Mouse (Mus musculus) spleen, postnatal 4 days (tissue): ENCODE data around the gene Mrpl18.
"Not testable (repeated sequence)": the region's sequence is repeated elsewhere in the genome, so short reads cannot be mapped to it uniquely, and the experiment has no call there.

Experiments used
- DNase-seq, 2 experiments: peaks; one replicate each; pipeline ENCODE4 v3.0.0; 2022; ENCODE audit warnings: low spot score in 2 of 2

Mrpl18 gene

DNA sequence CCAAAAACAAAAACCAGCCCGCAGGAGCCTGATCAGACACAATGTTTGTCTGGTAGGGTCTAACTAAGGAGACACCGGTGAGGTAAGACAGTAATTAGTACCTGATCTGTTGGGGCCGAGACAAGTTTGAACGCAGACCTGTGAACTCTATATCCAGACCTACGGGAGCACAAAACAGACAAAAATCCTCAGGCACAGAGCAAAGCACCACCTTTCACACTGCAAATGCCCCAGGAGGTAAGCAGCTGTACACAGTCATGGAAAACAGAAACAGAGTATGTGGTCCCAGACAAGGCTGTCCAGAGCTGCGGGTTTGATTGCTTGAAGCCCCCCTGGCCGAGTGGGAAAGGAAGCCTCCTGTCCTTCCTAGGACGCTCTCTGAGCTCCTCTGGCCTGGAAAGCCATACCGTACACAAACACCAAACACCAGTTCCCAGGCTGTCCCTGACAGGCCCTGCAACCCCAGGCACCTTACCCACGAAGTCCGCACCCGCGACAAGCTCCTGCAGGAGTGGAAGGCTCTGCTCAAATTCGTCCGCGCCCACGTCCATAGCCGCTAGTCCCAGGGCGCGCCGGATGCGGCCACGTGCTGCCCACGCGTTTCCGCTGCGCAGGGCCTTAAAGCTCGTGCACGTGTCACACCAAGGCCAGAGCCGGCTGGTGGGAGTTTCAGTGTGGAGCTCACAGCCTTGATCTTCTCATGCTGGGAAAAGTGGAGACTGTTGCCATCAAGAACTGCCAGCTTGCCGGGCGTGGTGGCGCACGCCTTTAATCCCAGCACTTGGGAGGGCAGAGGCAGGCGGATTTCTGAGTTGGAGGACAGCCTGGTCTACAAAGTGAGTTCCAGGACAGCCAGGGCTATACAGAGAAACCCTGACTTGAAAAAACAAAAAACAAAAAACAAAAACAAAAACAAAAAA lies 6.5 kb downstream of the Mrpl18 start, which contains the start of gene Pnldc1:
Gene Pnldc1, minus strand, starts transcription at position 870 of the 920 bp plus-strand sequence.
- no peak for DNase-seq

DNA sequence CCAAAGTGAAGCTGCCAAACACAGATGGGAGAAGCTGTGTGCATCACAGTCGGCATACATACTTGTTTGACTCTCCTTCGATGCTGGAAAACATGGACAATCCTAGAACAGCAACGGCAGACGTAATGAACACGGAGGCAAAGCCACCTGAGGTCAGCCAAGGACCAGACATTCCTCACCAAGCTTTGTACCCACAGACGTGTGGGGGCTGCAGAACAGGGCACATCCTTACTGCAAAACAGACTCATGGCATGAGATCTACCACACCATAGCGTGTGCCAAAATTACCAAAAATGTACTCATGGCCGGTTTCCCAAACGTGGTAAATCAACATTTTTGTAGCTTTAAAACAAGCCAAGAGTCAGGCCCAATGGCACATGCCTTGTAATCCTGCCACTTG lies 9.7 kb downstream of the Mrpl18 start:
- DNase-seq: no peak

DNA sequence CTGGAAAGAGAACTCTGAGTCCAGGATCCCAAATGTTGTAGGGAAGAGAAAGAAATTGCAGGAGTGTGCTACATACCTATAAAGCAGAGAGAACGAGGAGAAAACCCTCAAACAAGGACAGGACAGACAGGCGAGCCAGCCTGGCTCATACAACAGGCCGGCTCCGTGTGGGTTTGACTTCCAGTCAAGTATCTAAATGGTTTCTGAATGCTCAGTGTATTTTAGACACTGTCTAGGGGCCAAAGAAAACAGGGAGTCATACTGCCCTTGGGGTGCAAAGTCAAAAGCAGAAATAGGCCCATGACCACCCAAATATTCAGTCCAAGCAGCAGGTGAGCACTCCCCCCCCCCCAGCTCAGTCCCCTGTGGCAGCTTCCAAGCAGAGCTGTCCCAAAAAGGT lies 10.3 kb downstream of the Mrpl18 start:
- no peak for DNase-seq

DNA sequence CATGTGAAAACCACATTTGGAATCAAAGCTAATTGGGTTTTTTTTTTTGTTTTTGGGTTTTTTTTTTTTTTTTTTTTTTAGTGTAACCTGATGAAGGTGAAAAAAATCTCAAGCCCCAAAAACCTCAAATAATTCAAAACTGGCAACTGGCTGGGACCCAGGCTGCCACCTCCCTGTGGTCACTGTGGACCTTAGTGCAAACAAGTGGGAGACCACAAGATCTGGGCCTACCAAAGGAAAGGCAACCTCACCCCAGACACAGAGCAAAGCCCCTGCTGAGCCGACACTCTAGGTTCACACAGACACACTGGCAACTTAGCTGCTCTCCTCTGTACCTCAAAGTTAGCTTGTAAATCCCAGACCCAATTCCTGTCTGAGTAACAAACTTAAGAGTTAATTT lies 11.8 kb downstream of the Mrpl18 start:
- no peak for DNase-seq

DNA sequence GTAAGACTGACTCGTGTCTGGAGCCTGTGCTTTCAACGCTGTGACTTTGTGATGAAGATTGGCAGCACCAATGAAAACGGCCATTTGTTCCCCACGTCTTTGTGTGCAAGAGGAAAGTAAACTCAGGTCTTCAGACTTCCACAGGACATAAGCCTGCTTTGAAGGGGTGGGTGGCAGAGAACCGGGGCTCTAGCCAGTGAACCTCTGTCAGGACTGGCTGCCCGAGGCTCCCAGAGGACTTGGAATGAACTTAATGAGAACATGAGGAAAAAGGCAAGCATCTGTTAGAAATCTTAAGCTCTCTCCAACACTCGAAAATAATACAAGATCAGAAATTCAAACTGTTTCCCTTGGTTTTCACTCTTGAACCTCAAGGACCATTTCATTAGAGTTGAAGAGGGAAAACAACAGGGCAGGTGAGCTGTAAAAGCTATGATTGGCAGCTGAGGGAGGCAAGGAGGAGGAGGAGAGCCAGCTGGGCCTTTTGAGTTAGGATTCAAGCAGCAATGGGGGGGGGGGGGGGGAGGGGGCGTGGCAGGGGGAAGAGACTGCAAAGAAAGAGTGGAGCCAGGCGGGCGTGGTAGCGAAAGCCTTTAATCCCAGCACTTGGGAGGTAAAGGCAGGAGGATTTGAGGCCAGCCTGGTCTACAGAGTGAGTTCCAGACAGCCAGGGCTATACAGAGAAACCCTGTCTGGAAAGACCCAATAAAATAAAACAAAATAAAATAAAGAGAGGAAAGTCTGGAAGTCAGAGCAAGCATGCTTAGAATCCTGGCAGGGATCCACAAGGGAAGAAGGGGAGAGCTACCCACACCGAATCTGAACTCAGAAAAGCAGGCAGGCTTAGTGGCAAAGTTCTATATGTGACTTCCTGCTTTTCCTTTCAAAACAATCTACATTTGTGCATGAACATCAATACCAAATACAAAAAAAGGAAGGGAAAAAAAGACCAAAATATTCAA lies 12.5 kb downstream of the Mrpl18 start:
- DNase-seq: no peak

DNA sequence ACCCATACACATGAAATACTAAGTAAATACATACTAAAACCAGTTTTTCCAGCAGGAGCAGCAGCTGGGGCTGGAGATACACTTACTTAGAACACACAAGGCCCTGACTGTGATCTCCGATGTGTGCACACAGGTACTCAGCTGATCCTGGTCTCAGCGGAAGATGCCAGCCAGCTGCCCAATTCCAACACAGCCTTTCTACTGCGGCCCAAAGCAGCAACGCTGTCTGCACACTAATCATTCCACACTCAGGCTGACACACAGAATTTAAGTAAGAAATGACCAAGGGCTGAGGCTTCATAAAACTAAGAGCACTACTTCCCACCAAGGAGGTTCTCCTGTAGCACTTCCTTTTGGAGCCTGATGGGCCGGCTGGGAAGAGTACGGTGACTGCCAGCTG lies 13.9 kb downstream of the Mrpl18 start:
- DNase-seq: no peak

DNA sequence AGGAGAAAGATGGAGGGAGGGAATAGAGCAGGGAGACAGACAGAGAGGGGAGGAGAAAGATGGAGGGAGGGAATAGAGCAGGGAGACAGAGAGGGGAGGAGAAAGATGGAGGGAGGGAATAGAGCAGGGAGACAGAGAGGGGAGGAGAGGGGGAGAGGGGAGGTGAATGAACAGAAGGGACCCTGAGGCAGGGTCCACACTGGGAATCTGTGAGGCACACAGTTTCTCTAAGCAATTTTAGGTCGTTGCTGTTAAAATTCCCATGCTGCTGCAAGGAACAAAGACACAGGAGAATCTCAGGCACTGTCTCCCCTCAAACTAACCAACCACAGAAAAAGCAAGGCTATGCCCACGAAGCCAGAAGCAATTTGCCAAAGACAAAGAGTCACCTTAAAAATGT lies 17.5 kb downstream of the Mrpl18 start:
- DNase-seq: not testable (repeated sequence)

DNA sequence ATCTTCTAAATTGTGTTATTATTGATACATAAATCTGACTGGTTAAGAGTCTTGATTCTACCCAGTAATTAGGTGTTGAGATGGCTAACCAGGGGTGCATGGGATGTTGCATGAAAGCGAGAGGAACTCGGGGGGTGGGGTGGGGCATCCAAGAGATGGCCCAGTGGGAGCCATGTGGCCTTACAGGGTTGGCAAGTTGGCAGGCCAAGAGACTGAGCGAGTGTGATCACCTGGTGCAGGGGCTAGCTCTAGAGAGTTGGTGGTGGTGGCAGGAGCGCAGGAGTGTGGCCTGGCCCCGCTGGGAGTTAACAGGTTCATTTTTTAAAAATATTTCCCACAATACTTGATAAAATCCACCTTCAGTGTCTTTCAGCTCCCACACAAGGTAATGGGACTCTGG lies 18.5 kb downstream of the Mrpl18 start:
- no peak for DNase-seq

DNA sequence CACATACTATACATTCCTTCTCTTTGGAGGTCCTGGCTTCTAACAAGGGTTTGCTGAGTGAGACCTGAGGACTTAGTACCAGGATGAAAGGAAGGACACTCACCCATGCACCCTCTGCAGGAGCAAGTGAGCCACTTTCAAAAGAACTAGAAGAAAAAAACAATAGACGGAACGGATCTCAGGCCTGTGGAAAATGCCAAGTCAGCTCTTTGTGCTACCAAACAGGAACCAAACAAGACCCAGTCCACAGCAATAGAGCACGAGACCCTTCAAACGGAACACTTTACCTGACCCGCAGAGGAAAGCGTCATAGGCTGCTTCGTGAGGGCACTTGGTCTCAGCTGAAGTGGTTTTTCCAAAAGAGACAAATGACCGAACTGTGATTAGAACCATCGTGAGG lies 24.1 kb downstream of the Mrpl18 start:
- DNase-seq: no peak

DNA sequence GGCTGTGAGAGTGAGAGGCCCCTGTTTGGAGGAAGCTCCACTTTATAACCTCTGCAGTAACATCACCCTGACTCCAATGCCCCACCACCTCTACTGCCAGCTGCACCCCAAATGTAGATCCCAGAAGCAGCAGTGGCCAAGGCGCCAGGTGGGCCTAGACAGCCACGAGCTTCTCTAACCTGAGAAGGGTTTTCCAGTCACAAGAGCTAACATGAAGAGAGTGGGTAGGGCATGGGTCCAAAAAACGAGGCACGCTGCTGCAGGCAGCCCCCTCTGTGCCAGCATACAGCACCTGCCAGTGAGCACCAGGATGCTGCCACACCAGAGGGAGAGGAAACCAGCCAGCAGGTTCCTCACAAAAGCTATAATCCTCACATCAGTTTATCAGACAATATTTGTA lies 25.1 kb downstream of the Mrpl18 start:
- DNase-seq: no peak

DNA sequence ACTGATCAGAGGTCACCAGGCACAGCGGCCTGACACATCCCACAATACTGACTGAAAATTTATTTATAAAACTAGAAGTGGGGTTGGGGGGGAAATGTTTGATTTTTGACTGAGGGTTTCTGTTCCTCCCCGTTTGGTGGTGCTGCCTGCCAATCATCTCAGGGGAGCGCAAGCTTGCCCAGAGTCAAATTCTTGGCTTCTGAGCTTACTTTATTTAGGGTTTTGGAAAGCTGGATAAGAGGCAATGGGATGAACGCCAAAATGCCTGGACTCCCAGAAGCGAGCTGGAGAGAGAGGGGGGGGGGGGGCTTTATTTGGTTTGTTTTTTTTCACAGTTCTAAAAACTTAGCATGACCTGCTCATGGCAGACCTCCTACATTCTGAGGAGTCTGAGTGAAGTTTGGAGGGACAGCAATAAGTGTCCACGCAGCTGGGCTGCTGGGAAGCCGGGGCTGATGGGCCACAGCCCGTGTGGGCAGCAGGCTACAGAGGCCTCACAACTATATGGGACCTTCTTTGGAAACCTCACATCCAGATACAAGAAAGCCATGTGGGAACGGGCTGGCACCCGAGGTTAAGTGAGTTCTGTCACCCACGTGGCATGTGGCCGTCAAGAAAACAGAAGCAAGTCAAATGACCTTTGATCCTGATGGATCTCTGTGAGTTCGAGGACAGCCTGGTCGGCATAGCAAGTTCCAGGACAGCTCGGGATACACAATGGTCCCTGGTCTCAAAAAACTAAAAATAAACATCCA lies 28.9 kb downstream of the Mrpl18 start:
- DNase-seq: no peak

DNA sequence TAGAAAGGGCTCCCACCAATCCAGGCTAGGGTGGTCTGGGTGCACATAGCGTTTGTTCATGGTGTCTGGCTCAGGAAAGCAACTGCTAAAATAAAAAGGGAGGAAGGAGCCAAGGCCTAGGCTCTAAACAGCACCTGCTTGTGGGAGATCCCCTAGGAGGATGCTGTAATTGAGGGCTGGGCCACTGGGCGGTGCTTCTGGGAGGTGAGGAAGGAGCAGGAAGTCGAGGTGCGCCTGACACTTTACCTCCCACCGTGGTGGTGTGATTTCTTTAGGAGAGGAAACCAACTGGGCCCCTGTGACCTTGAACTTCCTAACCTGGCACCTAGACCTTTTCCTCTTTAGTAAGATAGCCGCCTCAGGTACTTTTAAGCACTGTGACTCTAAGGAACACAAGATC lies 29.5 kb downstream of the Mrpl18 start:
- DNase-seq: no peak

DNA sequence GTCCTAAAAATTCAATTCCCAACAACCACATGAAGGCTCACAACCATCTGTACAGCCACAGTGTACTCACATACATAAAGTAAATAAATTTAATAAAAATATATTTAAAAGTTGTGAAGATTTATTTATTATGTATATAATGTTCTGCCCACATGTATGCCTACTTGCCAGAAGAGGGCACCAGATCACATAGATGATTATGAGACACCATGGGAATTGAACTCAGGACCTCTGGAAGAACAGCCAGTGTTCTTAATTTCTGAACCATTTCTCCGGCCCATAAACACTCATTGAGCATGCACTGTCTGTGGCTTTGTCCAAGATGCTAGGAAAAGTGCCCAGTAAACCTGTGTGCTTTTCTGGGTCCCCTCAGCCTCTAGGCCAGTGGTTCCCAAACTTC lies 34.9 kb downstream of the Mrpl18 start:
- no peak for DNase-seq

DNA sequence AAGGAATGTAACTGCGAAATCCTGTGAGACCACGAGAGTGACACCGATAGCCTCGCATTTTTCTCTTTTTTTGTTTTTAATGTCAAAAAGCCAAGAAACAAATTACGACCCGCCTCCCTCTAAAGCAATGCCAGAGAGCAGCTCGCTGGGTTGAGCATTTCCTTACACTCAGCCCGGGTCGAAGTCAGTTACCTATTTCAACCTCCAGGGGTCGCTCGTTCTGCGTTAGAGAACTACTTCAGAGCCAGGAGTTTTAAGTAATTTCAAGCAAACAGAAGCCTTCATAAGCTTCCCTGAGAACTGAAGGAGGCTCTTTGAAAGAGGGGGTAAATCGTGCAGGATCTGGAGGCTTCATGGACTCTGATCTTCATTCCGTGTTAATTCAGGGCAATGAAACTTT lies 36.0 kb downstream of the Mrpl18 start:
- peak; percentile 74 to 88 for DNase-seq

DNA sequence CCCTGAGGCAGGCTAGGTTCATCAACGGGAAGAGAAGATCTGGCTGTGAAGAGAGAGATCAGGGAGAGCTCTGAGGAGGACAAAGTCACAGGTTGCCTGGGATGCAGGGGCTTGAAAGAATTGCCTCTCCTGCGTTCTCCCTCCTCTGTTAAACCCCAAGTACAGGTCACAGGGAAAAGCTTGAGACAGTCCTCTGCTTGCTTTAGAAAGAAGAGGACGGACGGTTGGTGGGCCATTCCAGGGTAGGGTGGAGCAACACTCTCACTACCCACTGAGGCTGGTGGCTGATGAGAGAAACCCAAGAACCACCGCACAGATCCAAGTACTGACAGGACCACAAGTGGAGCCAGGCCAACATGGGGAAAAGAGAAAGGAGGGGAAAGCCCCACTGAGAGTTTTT lies 40.4 kb downstream of the Mrpl18 start, which contains the start of gene Mrgprh:
Gene Mrgprh, plus strand, starts transcription at position 301 of the 400 bp plus-strand sequence.
- no peak for DNase-seq

DNA sequence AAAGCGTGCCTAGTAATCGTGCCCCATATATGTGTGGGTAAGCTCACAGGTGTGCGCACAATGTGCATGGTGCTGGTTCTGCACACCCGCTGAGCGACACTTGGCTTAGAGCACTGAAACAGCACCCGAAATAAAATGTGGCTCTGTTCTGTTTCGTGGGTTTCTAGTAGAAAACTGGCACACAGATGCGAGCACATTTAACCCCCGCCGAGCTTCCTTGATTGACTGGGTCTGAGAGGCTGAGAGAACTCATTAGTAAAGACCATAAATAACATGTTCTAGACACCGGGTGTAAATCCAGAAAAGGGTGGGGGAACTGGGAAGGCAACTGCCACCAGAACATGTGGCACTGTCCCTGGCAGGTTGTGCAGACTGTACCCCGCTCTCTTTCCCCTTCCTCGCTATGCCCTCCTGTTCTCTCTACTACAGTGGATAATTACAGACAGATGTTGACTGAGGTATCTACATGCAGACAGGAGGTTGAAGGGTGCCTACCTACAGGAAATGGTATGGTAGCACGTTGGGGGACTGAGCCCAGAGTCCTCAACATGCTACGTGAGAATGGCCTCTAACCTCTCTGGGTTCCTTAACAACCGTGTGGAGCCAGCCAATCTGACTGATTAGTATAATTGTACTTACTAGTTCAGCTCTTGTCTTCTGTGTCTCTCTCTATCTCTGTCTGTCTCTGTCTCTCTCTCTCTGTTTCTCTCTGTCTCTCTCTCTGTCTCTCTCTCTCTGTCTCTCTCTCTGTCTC lies 43.7 kb downstream of the Mrpl18 start:
- DNase-seq: no peak

DNA sequence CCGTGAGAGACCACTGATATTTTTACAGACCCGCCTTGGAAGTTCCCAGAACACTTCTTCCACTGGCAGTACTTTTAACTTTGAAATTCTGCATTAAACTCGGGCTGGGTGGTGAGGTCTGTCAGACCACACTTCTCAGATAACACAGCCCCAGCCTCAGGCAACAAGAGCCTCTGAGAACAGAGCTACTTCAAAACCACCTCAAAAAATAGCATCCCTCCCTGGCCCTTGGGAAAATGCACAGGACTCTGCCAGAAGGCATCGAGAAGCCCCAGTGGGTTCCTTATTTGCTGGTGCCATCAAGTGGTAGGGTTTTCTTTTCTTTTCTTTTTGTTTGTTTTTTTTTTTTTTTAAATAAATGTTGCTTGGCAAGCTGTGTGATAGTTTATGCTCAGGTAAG lies 47.5 kb downstream of the Mrpl18 start:
- DNase-seq: no peak

DNA sequence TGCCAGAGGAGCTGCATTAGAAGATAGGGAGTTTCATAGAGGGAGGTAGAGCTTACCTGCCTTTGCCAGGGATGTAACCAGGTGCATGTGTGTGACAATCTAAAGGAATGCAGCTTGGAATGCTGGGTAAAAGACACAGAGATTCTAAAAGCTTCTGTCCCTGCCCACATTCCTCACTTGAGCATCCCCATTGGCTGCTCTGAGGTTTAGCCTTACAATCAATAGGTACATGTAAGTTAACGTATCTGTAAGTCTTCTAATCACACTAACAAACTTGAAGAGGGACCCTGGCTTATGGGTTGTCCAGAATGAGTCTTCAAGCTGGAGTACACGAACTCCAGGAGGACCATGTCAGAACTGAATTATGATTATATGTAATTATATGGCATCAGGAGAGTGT lies 48.1 kb downstream of the Mrpl18 start, which contains the start of gene Mas1:
Gene Mas1, minus strand, starts transcription at position 101 of the 400 bp plus-strand sequence.
- no peak for DNase-seq

DNA sequence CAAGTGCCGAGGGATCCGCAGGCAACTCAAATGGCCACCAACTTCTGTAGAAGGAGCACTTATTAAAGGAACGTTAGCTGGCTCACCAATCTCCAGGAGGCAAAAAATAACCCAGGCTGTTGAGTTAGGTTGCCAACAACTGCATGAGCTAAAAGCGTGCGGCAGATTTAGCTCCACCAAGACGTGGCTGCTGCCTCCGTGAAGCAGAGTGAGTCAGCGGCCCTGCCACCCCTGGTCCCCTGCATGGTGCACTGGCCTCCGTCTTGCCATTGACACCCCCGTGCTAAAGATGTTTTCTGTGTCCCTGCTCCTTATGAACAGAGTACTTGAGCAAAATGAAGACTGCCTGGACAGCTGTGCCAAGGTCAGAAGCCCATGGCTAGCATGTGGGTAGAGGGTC lies 49.3 kb downstream of the Mrpl18 start:
- DNase-seq: no peak

DNA sequence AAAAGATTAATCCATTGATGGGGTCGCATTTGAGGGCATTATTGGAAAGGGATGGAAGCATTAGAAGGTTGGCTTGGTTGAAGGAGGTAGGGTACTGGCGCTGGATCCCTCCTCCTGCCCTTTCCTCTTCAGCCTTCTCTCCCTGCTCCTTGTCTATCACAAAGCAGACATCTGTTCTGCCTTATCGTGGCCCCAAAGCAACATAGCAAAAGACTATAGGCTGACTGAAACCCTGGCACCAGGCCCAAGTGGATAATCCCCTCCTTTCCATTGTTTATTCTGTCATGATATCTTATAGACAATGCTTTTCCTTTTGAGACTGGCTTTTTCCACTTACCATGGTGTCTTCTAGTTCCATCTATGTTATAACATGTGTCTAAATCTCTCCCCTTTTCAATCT lies 50.7 kb downstream of the Mrpl18 start:
- no peak for DNase-seq

DNA sequence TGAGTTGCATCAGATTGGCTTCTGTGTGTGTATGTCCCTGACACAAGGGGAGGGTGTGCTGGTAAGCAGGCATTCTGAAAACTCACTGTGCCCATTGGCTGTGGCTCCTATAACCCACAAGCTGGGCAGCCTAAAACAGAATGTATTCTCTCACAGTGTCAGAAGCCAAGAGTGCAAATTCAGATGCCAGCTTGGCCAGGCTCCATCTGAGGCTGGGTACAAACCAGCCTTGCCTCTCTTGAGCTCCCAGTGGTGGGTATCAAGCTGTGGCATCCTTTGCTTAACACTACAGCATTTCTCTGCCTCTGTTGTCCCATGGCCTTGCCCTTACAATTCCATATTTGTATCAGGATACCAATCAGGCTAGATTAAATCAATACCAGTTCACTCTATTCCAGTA lies 52.0 kb downstream of the Mrpl18 start:
- no peak for DNase-seq
